Mouse (Mus musculus) heart, embryonic 14.5 days (tissue): ENCODE measurements around the gene Lhfpl2. TPM values are rescaled to one million over a fixed set of nuclear protein-coding genes. Genes with fewer than 3 reads are reported as not detected.

Experiments
- ATAC-seq: fragments of 200-750 bp; cut with Nextera tagmentation; 2 replicates; pipeline ENCODE4 v1.8.0; 2017; ENCODE audit warnings: low read depth, moderate TSS enrichment; ENCODE audit not compliant: insufficient number of reproducible peaks, insufficient read depth, low FRiP score
- H3K27ac ChIP-seq, 2 experiments: fragments of 200-500 bp in 1 of 2; fragments of 300-500 bp in 1 of 2; sonication (generic) in 1 of 2; replicated peaks in 1 of 2; 2 replicates each; pipeline ENCODE4 v1.5.1; 2012 to 2014; ENCODE audit warnings: low read depth in 2 of 2, low read length in 2 of 2, control low read depth in 1 of 2, mild to moderate bottlenecking in 1 of 2, mixed read lengths in 1 of 2; ENCODE audit not compliant: control insufficient read depth in 1 of 2, insufficient read depth in 1 of 2
- H3K27me3 ChIP-seq: fragments of 300-500 bp; sonication (generic); 2 replicates; pipeline ENCODE4 v1.6.1; 2014; ENCODE audit warnings: mild to moderate bottlenecking, low read length, control low read depth; ENCODE audit not compliant: control insufficient read depth, insufficient read depth
- H3K36me3 ChIP-seq: fragments of 300-500 bp; sonication (generic); 2 replicates; pipeline ENCODE4 v1.6.1; 2014; ENCODE audit warnings: mild to moderate bottlenecking, control low read depth, low read length, mixed read lengths; ENCODE audit not compliant: control insufficient read depth, insufficient read depth
- H3K4me1 ChIP-seq, 2 experiments: fragments of 200-500 bp in 1 of 2; fragments of 300-500 bp in 1 of 2; sonication (generic) in 1 of 2; 2 replicates each; pipeline ENCODE4 v1.6.1; 2012 to 2014; ENCODE audit warnings: low read length in 2 of 2, control low read depth in 1 of 2, mixed read lengths in 1 of 2; ENCODE audit not compliant: control insufficient read depth in 2 of 2, insufficient read depth in 2 of 2
- H3K4me2 ChIP-seq: fragments of 300-500 bp; sonication (generic); 2 replicates; pipeline ENCODE4 v1.6.1; 2014; ENCODE audit warnings: mild to moderate bottlenecking, low read length
- H3K4me3 ChIP-seq, 2 experiments: fragments of 200-500 bp in 1 of 2; fragments of 300-500 bp in 1 of 2; sonication (generic) in 1 of 2; 2 replicates each; pipeline ENCODE4 v1.5.1; 2012 to 2014; ENCODE audit warnings: low read length in 2 of 2, mild to moderate bottlenecking in 2 of 2, control low read depth in 1 of 2, low read depth in 1 of 2, moderate library complexity in 1 of 2; ENCODE audit not compliant: control insufficient read depth in 1 of 2, insufficient read depth in 1 of 2
- H3K9ac ChIP-seq: fragments of 300-500 bp; sonication (generic); 2 replicates; pipeline ENCODE4 v1.6.1; 2014; ENCODE audit warnings: mild to moderate bottlenecking, low read length
- H3K9me3 ChIP-seq: fragments of 300-500 bp; sonication (generic); 2 replicates; pipeline ENCODE4 v1.6.1; 2016; ENCODE audit warnings: low read length, control low read depth; ENCODE audit not compliant: control insufficient read depth
- WGBS: fragments of 180-500 bp; shearing (Covaris S2); extraction: QIAGEN DNeasy Blood & Tissue Kit; methylation state at CpG from one replicate; pipeline ENCODE4 v1.1.7; 2014; 5-methylcytosine and 5-hydroxymethylcytosine counted together
- polyA plus RNA-seq: library from polyadenylated mRNA; unstranded; fragments of >200 nt; fragmentation: Nextera tagmentation; extraction: Ambion mirVana; gene quantifications from 2 replicates; pipeline ENCODE4 v1.2.1, GENCODE M21; 2014

Lhfpl2 gene
- polyA plus RNA-seq, 1 experiment from 2014 or later: 21.8 TPM

- Histone ChIP-seq H3K4me3 (no peak overlapping the region), H3K4me2 (no peak overlapping the region), H3K9ac (no peak overlapping the region), H3K27me3 (no peaks in the 10 kb centered on the region), H3K36me3 (peaks cover 17% of the 10 kb centered on the region), H3K27ac (no peak overlapping the region), H3K4me1 (no peaks in the 10 kb centered on the region), H3K9me3 (no peaks in the 10 kb centered on the region)
- 83% methylated on average over 6 of the region's 6 CpGs for WGBS
- ATAC-seq: no peak
These were observed 141.0 kb downstream of the Lhfpl2 start for GRCm38 (mm10) chr13:94198616-94199015.

- H3K27me3 ChIP-seq: no peaks in the 10 kb centered on the region
- no peak overlapping the region for H3K4me3 ChIP-seq
- no peaks in the 10 kb centered on the region for H3K4me1 ChIP-seq
- H3K9ac ChIP-seq: no peak overlapping the region
- no peaks in the 10 kb centered on the region for H3K9me3 ChIP-seq
- H3K36me3 ChIP-seq: peaks cover 15% of the 10 kb centered on the region; the same call in 1 of the 2 replicates
- no peak for ATAC-seq
- 61% methylated on average over 8 of the region's 8 CpGs for WGBS
- no peak overlapping the region for H3K27ac ChIP-seq
- no peak overlapping the region for H3K4me2 ChIP-seq
These were observed 142.2 kb downstream of the Lhfpl2 start for GRCm38 (mm10) chr13:94199829-94200228.

- ATAC-seq: no peak
- no peak overlapping the region for H3K27ac ChIP-seq
- no peaks in the 10 kb centered on the region for H3K4me1 ChIP-seq
- 5% methylated on average over 6 of the region's 6 CpGs for WGBS
- no peak overlapping the region for H3K4me3 ChIP-seq
- peaks cover 21% of the 10 kb centered on the region for H3K36me3 ChIP-seq
- no peak overlapping the region for H3K4me2 ChIP-seq
- H3K9ac ChIP-seq: no peak overlapping the region
- no peaks in the 10 kb centered on the region for H3K27me3 ChIP-seq
- H3K9me3 ChIP-seq: peaks cover 4% of the 10 kb centered on the region
These were observed 147.6 kb downstream of the Lhfpl2 start for GRCm38 (mm10) chr13:94205234-94205633.

DNA sequence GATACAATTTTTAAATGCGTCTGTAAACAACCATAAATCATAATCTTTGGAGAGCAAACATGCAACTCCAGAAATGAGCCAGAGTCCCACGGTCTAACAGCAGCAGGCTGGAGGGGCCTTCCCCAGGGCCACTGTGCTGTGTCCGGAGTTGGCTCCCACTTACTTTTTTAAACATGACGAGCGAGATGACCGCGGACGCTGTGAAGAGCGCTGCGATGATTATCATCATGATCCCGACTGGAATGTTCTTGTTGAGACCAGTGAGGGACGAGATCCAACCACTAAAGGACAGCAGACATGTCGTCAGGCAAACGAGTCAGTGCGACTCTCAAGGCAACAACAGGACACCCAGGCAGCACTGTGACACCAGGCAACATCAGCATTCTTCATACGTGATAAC is 150.4 kb downstream of the Lhfpl2 start:
- H3K4me1 ChIP-seq: no peaks in the 10 kb centered on the region
- no peak overlapping the region for H3K4me2 ChIP-seq
- peaks cover 23% of the 10 kb centered on the region for H3K36me3 ChIP-seq
- ATAC-seq: no peak
- no peak overlapping the region for H3K9ac ChIP-seq
- H3K4me3 ChIP-seq: no peak overlapping the region
- no peak overlapping the region for H3K27ac ChIP-seq
- H3K27me3 ChIP-seq: no peaks in the 10 kb centered on the region
- 87% methylated on average over 16 of the region's 16 CpGs for WGBS
- H3K9me3 ChIP-seq: peaks cover 4% of the 10 kb centered on the region

- Histone ChIP-seq H3K4me2 (no peak overlapping the region), H3K9ac (no peak overlapping the region), H3K27ac (no peak overlapping the region), H3K4me3 (no peak overlapping the region), H3K4me1 (no peaks in the 10 kb centered on the region), H3K36me3 (peaks cover 17% of the 10 kb centered on the region), H3K9me3 (peaks cover 4% of the 10 kb centered on the region), H3K27me3 (no peaks in the 10 kb centered on the region)
- ATAC-seq: no peak
These were observed 151.3 kb downstream of the Lhfpl2 start for GRCm38 (mm10) chr13:94208892-94209291.

DNA sequence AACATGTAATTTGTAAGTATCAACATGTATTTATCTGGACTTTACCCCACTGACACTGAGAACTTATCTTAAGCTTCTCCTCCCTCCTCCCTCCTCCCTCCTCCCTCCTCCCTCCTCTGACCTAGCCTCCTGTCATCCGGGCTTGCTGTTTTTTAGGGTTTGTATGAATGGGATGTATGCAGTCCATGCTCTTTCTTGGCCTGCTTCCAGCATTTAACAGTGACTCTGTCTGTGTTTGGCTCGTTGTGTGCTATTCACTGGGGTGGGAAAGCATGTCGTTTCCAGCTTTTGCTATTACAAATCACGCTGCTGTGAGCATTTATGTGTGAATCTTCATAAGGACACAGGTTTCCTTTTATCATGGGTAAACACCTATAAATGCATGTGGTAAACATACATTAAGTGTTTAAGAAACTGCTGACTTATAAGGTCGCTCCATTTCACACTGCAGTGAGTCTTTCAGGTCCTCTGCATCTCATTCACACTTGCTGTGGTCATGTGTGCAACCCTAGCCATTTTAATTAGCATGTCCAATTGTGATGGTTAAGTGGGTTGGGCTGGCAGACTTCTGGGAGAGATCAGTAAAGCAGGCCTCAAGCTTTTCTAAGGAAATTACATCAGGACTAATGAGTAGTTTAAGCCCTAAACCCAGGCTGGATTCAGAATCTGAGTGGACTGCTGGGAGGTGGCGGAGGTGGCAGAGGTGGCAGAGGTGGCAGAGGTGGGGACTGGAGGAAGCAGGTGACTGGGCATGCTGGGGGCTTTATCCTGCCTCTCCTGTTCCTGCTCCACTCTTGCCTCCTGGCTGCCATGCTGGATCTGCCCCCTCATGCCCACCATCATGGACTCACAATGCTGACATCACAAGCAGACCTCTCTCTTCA is 153.9 kb downstream of the Lhfpl2 start:
- no peaks in the 10 kb centered on the region for H3K27me3 ChIP-seq
- peaks cover 4% of the 10 kb centered on the region for H3K9me3 ChIP-seq
- WGBS: 57% methylated on average over 6 of the region's 6 CpGs
- H3K9ac ChIP-seq: no peak overlapping the region
- peaks cover 14% of the 10 kb centered on the region for H3K36me3 ChIP-seq
- H3K4me2 ChIP-seq: no peak overlapping the region
- H3K4me1 ChIP-seq: no peaks in the 10 kb centered on the region
- H3K27ac ChIP-seq: no peak overlapping the region
- ATAC-seq: no peak
- H3K4me3 ChIP-seq: no peak overlapping the region

- no peak for ATAC-seq
- H3K4me2 ChIP-seq: no peak overlapping the region
- no peak overlapping the region for H3K27ac ChIP-seq
- no peak overlapping the region for H3K4me3 ChIP-seq
- WGBS: 92% methylated on average over 2 of the region's 2 CpGs
- H3K36me3 ChIP-seq: peaks cover 14% of the 10 kb centered on the region
- H3K27me3 ChIP-seq: no peaks in the 10 kb centered on the region
- H3K9ac ChIP-seq: no peak overlapping the region
- H3K4me1 ChIP-seq: no peaks in the 10 kb centered on the region
- peaks cover 4% of the 10 kb centered on the region for H3K9me3 ChIP-seq
These were observed 154.6 kb downstream of the Lhfpl2 start for GRCm38 (mm10) chr13:94212179-94212578.

DNA sequence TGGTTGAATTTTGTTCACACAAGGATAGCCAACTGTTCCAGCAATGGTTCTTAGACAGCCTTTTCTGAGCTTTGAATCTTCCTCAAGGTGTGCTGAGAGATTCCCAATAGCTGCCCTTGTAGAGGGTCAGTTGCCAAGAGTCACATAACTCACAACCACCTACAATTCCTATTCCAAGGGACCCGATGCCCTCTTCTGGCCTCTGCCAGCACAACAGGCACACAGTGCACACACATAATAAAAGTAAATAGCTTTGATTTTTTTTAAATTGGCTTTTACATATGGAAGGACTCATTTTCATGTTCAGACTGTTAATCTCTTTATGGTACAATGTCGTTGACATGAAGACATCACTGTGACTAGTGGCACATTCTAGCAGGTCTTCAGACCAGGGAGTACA is 155.1 kb downstream of the Lhfpl2 start:
- WGBS: 75% methylated on average over 2 of the region's 2 CpGs
- H3K27me3 ChIP-seq: no peaks in the 10 kb centered on the region
- peaks cover 14% of the 10 kb centered on the region for H3K36me3 ChIP-seq
- H3K9me3 ChIP-seq: peaks cover 4% of the 10 kb centered on the region
- no peak overlapping the region for H3K4me2 ChIP-seq
- no peak overlapping the region for H3K27ac ChIP-seq
- no peak overlapping the region for H3K4me3 ChIP-seq
- no peak for ATAC-seq
- H3K4me1 ChIP-seq: no peaks in the 10 kb centered on the region
- H3K9ac ChIP-seq: no peak overlapping the region
